Mouse (Mus musculus): ENCODE measurements at regions not wholly inside any gene's neighbourhood (a gene's known extent, or its start where the extent isn't known, plus 50 kb on each side); places are given as distances from the start of the nearest gene placed in this dataset.

DNA sequence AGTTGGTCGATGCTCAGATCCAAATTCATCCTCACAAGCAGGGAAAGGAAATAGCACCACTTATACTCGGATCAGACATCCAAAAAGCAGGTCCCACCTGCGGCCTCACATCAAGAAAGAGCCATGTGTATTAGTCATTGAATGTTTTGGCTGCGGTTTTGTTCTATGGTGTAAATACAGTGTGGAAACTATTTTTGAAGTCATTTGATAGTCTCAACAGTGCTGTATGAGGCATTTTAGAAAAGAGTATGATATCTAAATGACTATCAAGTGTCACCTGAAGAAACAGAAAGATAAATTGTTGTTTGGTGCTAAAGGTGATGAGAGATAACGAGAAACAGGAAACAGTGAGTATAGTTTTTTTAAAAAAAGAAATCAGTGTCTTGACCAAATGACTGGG, 74.7 kb downstream of the Cep44 start:
- intact Hi-C loops (cut with DNase I): no loop called here
- no peak for DNase-seq (ENCODE audit: low spot score in 2 of 2)

DNA sequence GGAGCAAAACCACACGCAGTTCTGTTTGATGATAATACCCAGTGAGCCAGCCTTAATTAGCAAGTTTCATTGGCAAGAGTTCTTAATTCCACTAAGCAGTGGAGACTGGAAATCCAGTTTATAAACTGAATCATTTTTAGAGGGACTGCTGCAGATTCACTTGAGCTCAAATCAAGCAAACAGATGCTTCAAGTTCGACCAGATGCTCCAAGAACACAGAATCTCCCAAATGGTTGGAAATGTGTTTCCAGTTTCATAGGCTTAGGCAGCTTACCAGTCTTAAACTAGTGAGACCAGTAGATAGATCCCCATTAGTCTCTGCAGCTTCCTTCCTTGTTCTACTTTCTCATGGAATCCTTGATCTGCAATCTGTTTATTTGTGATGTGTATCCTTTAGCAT, 75.7 kb downstream of the Cep44 start:
- DNase-seq (ENCODE audit: low spot score in 2 of 2): peak; percentile 4 to 5
- intact Hi-C loops (cut with DNase I): no loop called here

- intact Hi-C loops (cut with DNase I): no loop called here
- no peak for DNase-seq (ENCODE audit: low spot score in 2 of 2)
These were observed 76.5 kb downstream of the Cep44 start for GRCm38 (mm10) chr8:56474335-56474734.

DNA sequence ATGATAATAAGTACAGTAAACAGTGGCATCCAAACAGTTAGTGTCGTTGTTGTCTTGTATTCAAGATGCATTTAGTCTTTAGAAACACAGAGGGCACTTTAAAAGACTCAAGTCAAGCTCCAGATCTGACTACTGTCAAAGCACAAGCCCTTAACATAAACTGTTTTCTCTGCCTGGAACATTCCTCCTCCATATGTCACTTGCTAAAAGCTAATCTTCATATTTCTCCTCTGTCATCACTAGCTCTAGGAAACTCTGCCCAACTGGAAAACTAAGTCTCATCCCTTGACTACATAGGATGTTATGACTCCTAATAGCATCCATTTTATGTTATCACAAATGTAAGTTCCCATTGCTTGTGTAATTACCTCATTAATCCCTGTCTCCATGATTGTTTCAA, 85.8 kb downstream of the Cep44 start:
- intact Hi-C loops (cut with DNase I): no loop called here
- no peak for DNase-seq (ENCODE audit: low spot score in 2 of 2)

DNA sequence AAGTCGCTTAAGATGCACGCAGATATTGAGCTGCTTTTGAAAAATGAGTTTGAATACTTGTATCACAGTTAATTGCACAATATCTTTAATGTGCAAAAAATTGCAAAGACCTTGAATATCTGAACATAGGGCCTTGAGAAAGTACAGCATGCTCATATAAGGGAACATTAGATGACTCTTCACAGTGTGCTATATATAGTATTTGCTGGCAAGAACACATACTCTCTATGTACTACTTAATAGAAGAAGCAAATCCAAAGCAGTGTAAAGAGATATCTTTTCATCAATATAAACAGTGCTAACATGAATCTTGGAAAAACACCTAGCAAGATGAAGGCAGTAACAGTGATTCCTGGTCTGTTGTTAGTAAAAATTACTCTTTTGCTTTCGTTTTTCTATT, 99.9 kb downstream of the Cep44 start:
- intact Hi-C loops (cut with DNase I): no loop called here
- DNase-seq (ENCODE audit: low spot score in 2 of 2): no peak

GRCm38 (mm10) chr8:56443676-56444075, 107.2 kb downstream of the Cep44 start:
- intact Hi-C loops (cut with DNase I): no loop called here
- DNase-seq (ENCODE audit: low spot score in 2 of 2): no peak

DNA sequence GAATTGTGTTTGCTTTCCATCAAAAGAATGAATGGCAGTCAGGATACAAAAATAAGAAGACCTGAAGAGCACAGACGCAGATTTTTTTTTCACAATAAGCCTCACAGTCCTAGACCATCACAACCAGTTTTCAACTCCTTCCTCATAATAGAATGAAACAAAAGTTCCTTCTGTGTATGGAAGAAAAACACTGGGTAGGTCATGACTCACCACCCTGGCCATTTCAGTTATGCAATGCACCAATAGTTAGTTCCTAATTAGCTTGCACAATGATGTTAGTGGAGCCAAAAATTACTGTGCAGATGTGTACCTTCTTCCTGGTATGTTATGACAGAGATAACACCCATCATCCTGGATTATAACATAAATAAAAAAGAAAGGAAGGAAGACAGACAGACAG, 111.4 kb downstream of the Cep44 start:
- intact Hi-C loops (cut with DNase I): no loop called here
- no peak for DNase-seq (ENCODE audit: low spot score in 2 of 2)

DNA sequence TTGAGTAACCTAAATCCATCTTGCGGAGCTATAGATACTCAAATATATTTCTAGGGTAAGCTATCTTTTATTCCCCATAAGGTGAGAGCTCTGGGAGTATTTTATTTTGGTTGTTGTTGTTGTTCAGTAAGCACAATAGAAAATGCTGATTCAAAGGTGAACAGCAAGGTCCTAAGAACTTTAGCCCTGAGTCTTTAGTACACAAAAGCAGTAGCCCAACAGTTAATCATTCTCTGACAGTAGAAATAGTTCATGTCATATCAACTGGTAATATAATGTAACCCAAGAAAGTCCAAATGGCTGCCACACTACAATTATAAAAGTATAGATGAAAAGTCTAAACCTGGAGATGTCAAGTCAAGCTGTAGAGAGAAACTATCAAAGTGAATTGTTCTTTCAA, 116.0 kb downstream of the Cep44 start:
- intact Hi-C loops (cut with DNase I): no loop called here
- no peak for DNase-seq (ENCODE audit: low spot score in 2 of 2)

DNA sequence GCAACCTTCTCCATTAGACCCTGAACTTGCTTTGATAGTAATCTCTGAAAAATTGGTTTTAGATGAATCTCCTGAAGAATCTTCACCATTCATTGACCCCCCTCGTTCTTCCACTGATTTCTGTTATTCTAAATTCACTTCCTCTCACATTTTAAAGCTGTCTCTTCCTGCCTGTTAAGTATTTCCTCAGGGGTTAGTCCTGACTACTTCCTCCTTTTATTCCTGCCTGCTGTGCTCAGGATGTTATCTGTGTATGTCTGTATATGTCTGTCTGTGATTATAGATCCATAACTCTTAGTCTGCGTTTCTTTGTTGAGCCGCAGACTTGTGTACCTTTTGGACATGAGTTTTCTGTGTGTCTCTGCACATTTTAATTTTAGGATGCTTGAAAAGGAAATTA, 117.6 kb downstream of the Hpgd start:
- intact Hi-C loops (cut with DNase I): no loop called here
- DNase-seq (ENCODE audit: low spot score in 2 of 2): no peak

DNA sequence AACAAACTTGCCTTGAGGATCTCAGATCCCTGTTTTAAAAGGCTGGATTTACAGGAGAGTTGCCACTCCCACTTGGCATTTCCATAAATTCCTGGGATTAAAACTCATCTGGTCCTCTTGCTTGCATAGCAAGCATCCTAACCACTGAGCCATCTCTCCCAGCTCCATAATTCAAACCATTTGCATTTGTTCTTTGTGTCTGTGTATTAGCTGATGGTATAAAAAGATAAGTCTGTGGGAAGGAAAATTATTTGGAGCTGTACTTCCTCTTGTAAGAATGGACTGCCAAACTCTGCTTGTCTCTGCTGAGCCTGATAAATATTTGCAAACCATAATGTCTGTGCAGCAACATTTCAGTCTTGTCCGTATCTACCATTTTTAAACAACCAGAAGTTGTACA, 116.0 kb downstream of the Hpgd start:
- intact Hi-C loops (cut with DNase I): no loop called here
- no peak for DNase-seq (ENCODE audit: low spot score in 2 of 2)

GRCm38 (mm10) chr8:56407267-56407666, 112.9 kb downstream of the Hpgd start:
- DNase-seq (ENCODE audit: low spot score in 2 of 2): no peak
- intact Hi-C loops (cut with DNase I): no loop called here

DNA sequence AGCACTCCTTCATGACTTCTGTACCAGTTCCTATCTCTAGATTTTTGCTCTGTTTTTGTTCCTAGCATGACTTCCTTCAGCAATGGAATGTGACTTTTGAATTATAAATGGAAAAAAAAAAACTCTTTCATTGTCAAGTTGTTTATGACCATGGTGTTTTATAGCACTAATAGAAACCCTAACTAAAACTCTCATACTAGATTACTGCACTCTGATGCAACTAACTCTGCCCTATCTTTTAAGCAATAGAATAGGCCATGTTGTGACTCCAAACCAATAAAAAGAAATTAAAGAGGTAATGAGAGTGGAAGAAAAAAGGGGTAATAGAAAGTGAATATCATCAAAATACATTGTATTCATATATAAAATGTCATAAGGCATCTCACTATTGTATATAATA, 111.9 kb downstream of the Hpgd start:
- intact Hi-C loops (cut with DNase I): no loop called here
- DNase-seq (ENCODE audit: low spot score in 2 of 2): no peak

DNA sequence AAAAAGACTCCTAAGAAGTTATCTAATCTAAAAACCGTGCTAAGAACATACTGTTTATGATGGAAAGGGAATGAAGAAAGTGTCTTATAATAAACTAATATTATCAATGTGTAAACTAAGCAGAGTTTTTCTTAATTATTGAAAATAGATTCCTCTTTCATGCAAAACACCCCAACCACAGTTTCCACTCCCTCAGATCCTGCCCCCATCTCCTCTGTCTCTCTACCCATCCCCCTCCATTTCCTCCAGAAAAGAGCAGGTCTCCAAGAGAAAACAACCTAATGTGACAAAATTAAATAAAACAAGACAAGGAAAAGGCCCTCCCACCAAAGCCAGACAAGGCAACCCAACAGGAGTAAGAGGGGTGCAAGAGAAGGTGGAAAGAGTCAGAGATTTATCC, 103.2 kb downstream of the Hpgd start:
- intact Hi-C loops (cut with DNase I): no loop called here
- DNase-seq (ENCODE audit: low spot score in 2 of 2): no peak

GRCm38 (mm10) chr8:56396352-56396751, 102.0 kb downstream of the Hpgd start:
- no peak for DNase-seq (ENCODE audit: low spot score in 2 of 2)
- intact Hi-C loops (cut with DNase I): no loop called here

GRCm38 (mm10) chr8:56392626-56393025, 98.2 kb downstream of the Hpgd start:
- intact Hi-C loops (cut with DNase I): no loop called here
- no peak for DNase-seq (ENCODE audit: low spot score in 2 of 2)

DNA sequence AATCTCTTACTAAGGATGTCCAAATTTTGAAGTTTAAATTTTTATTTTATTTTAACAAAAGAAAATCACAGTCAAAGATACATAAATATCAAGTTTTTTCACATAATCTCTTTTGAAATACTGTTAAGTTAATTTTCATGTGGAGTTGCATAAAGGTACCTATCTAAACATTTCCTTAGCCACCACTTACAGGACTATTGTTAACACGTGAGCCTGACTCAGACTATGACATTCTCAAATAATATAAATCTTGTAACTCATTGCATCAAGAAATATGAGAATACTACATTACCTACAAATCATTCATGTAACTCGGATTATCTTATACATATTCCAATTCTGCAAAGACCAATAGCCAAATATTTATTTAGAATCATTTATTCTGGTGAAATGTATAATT, 97.8 kb downstream of the Hpgd start:
- no peak for DNase-seq (ENCODE audit: low spot score in 2 of 2)

More for the DNA sequence above, 97.8 kb downstream of the Hpgd start:
- intact Hi-C loops (cut with DNase I): no loop called here
